Mouse (Mus musculus) cerebellum, adult 2 months (tissue): ENCODE measurements around the gene Cfap221.

Experiments used
- CTCF ChIP-seq: fragments of 200-500 bp; IDR thresholded peaks from 2 replicates; pipeline ENCODE4 v1.5.1; 2011; ENCODE audit warnings: low read depth, mild to moderate bottlenecking, control low read depth, low read length, moderate library complexity, borderline replicate concordance; ENCODE audit not compliant: insufficient read depth
- POLR2A ChIP-seq: fragments of 200-500 bp; IDR thresholded peaks from 2 replicates; pipeline ENCODE4 v1.6.1; 2011; ENCODE audit warnings: low read length, control low read depth, borderline replicate concordance; ENCODE audit not compliant: insufficient read depth

DNA sequence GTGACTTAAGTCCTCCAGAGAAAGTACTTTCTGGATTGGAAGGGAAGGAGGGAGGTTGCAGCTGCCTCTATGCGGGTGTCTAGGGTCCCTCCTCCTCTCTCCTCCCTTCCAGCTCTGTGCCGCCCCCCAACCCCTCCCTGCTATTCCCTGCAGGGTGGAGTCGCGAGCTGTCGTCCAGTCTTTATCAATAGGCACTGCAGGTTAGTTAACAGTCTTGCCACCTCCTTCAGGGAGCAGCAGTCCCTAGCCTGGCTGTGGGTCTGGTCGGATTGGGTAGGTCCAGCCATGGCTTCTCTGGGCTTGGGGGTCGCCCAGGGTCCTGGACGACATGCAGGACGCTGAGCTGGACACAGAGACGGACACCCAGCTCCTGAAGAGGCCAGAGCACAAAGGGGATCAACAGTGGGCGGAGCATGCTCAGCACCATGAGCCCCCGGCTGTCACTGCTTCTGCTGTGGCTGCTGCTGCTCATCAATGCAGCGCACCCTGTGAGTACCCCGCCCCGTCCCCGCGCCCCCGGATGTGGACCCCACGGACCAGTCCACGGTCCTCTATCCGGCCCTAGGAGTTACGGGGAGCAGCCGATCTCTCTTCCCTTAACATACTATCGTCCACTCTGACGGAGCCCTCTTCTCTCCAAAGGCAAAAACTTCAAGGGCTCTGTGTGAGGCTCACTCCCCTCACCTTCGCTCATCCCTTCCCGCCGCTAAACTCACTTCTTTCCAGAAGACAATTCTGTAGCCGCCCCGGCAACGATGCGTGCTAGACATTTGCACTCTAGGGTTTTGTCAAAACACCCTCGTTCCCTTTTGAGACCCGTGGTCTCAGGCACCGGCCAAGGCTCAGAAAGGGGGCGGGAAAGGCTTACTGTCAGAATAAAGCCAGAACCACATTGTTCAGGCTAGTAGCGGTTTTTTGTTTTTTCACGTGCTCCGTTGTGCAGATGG lies 10.1 kb upstream of the Cfap221 start, which contains the start of gene Sctr:
- no peak for TF ChIP-seq CTCF
- TF ChIP-seq POLR2A = no peak
